Mouse (Mus musculus): Measurements from ENCODE around the gene Kidins220. TPM values are rescaled to one million over a fixed set of nuclear protein-coding genes. Genes with fewer than 3 reads are reported as not detected.

Kidins220 gene
- total RNA-seq, 1 experiment from 2014 or later, result 114 TPM

Other genes starting within 250 kb of the Kidins220 start
- 13.0 and 21.0 TPM in 2 replicates for gene Mboat2, start 144.0 kb upstream of the Kidins220 start, total RNA-seq (2021)
- 520 and 569 TPM in 2 replicates for gene Id2, start 122.2 kb downstream of the Kidins220 start, total RNA-seq (2021)

Data from adrenal gland, postnatal 25 days (tissue).